Mouse (Mus musculus): Measurements from ENCODE around the gene Braf.

- TF ChIP-seq CTCF (IDR thresholded peaks at IDR 0.05; ENCODE audit: low read depth) (no peak), EP300 (optimal IDR thresholded peaks at IDR 0.05) (no peak)
Measured at GRCm38 (mm10) chr6:39724542-39724865, 759 bp downstream of the Braf start.
